Mouse (Mus musculus) heart, adult 9 months (tissue): Measurements from ENCODE around the gene 5830411N06Rik.

Experiments
- DNase-seq, 2 experiments: peaks; one replicate each; pipeline ENCODE4 v3.0.0; 2022; ENCODE audit warnings: low spot score in 2 of 2

The 5830411N06Rik gene

DNA sequence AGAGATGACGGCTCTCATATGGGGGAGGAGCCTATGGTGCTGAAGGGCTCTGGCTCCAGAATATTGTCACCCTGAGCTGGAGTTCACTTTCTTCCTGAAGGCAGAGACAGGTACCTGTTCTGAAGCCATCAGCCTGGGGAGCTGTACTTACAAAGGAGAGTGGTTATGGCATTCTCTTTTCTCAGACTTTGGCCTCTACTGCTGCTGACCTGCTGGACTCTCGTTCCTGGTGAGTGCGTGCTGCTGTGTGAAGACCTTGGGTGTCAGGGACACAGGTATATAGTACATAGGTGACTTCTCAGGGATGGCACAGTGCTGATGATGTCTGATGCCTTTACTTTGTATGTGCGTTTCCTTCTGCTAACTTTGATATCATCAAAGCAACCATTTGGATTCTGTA lies at the start of gene 5830411N06Rik:
TSS of gene 5830411N06Rik (plus strand) at position 69 of the 400 bp plus-strand sequence.
- no peak for DNase-seq

DNA sequence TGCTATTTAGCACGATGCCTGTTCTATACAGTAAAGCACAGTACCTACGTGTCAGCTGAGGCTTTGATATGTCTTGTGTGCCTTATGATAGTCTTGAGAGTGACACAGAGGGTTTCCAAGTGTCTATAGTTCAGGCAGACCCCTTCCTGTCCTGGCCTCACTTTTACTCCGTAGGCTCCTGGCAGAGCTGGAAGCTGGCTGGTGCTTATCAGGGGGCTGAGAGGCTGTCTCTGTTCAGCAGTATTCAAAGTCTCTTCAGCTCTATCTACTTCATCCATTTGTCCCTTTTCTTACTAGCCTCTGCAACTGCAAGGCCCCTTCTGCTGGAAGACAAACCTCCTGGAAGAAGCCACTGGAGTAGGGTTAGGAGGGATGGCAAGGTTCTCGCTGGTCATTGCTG lies 46.0 kb upstream of the 5830411N06Rik start:
- no peak for DNase-seq

DNA sequence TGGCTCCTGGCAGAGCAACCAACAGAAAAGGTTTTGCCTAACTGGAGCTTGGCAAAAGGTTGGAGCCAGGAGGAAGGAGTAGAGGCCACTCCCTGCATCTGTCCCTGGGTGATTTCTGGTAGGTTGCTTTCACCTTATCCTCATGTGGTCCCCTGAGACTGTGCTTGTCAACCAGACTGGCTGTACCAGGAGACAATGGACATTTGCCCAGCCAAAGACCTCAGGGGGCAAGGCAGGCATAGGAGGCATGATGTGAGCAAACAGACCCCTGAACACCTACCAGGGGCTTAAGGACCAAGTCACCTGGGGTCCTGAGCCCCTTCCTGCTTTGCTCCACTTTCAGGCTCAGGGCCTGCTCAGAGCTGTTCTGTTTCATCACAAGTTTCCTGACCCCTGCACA lies 41.2 kb upstream of the 5830411N06Rik start, which contains the start of gene Olfr524:
TSS of gene Olfr524 (minus strand) at position 101 of the 400 bp plus-strand sequence.
- DNase-seq, result no peak

DNA sequence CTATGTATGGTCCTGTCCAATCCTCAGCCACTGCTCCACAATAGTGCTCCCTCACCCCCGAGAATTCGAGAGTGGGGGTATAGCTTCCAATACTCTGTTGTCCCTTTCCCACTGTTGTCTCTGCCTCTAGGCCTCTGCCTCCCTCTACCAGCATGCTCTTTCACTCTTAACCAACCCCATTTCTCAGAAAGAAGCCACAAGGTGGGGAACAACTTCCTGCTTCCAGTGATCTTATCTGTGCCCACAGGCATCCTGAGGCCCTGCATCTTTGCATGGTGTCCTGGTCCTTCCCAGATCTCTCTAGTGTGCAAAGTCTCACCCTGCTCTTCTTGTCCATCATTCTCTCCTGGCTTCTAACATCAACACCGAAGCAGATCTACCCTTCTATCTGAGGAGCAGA lies 40.2 kb upstream of the 5830411N06Rik start:
- no peak for DNase-seq

DNA sequence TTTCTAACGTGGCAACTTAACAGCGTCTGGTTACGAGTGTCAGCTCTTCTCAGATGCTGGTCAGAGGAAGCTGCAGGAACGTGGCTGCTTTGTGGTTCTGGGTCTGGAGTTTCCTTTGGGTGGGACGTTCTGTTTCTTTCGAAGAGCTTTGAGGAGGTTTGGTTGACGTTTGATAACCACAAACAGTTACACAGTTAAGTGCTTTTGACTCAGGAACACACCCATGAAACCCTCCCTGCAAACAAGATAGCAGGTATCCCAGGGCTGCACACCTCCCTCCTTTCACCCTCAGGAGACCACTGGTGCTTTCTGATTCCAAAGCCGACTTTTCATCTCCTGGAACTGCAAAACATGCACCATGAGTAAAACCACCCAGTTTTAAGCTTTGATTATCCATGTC lies 38.9 kb upstream of the 5830411N06Rik start:
- DNase-seq, result no peak

DNA sequence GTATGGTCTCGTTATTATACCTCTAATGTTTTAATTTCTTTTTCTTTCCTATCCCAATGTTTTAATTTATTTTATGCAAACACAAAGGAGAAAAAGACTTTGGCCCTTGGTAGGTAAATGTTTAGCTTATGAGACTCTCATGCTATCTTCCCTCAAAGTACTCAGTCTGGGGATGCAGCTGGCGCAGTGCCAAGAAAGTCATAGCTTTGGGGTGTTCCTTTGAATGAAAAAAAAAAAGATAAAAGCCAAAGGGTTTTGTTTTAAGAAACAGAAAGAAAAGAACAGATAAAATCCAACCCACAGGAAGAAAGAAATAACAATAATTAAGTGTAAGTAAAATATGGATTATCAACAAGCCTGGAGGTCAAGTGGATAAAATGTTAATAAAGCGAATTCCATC lies 38.4 kb upstream of the 5830411N06Rik start:
- DNase-seq, result no peak

DNA sequence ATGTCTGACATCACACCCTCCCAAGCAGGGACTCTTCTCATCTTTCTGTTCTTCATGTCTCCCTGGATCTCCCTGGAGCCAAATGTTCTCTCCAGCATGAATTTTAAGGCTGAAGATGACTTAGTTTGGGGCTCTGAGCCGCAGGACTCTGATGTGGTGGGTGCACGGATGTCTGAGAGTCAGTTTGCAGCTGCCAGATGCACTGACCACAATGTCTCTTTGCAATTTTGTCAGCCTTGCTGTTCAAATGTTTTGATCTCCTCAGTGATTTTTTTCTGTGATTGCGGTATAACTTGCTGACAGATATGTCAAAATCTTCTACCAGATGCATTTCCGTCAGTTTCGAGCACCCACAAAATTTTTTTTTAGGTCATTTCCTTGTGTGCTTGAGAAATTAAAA lies 33.2 kb upstream of the 5830411N06Rik start:
- DNase-seq, result no peak

DNA sequence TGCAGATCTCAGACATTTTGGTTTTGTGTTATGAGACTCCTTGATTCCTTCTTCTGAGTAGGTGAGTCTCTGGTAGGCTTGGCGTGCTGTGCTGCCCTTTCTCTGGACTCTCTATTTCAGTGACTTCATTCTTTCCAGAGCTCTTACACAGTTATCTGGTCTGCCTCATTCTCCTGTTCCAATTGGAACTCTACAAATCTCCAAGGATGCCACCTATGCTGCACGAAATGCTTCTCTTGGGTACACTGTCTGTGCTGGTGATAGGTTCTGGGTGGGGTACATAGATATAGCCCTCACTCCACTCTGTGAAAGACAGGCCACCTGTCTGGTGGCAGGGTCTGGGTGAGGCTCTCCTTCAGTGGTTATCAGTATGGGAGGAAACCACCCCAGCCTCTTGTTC lies 29.1 kb upstream of the 5830411N06Rik start, which contains the start of gene Cd163l1:
TSS of gene Cd163l1 (plus strand) at position 301 of the 400 bp plus-strand sequence.
- DNase-seq, result no peak

DNA sequence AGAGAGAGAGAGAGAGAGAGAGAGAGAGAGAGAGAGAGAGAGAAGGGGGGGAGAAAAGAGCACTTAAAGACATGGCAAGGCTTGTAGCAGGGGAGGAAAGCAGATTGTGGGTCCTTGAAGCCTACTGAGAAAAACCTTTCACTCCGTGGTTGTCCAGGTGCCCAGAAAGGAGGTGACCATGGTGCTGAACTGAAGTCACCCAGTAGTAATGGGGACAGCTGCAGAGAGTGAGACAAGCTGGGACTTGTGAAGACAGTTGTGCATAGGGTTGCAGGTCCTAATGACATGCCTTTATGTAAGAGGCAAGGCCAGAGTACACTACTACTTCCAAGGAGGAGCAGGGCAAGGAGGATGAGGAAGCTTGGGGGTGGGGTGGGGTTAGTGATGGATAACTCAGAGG lies 27.8 kb upstream of the 5830411N06Rik start:
- no peak for DNase-seq

DNA sequence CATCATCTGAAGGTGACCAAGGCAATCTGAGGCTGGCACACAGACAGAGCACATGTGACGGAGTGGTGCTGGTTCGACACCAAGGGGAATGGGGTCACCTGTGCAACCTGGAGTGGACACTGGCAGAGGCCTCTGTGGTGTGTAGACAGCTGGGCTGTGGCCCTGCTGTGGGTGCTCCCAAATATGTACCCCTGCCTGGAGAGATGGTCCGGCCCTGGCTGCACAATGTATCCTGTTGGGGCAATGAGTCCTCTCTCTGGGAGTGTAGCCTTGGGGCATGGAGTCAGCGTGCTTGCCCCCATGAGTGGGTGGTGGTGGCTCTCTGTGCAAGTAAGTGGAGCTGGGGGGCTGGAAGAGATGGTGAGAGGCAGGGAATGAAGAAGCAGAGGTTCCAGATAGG lies 26.7 kb upstream of the 5830411N06Rik start:
- DNase-seq, result no peak

DNA sequence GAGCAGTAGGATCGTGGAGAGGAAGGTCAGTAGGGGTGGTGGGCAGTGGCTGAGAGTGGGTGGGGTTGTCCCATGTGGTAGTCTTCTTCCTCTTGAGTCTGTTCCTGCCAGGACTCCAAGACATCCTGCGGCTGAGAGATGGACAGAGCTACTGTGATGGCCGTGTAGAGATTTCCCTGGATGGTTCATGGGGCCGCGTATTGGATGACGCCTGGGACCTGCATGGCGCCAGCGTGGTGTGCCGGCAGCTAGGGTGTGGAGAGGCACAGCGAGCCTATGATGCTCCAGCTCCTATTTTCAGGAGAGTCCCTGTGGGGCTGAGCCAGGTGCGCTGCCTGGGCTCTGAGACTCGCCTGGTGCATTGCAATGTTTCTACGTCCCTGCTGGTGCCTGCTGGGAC lies 22.9 kb upstream of the 5830411N06Rik start:
- no peak for DNase-seq

DNA sequence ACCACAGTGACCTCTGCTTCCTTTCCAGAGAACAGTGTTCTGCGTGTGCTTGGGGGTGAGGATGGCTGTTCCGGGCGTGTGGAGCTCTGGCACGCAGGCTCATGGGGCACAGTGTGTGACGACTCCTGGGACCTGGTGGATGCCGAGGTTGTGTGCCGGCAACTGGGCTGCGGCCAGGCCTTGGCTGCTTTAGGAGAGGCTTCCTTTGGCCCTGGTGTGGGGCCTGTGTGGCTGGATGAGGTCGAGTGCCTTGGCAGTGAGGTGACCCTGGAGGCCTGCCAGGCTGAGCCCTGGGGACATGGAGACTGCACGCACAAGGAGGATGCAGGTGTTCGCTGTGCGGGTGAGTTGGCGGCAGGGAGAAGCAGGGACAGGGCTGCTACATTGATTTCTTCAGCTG lies 18.6 kb upstream of the 5830411N06Rik start:
- DNase-seq, result no peak

DNA sequence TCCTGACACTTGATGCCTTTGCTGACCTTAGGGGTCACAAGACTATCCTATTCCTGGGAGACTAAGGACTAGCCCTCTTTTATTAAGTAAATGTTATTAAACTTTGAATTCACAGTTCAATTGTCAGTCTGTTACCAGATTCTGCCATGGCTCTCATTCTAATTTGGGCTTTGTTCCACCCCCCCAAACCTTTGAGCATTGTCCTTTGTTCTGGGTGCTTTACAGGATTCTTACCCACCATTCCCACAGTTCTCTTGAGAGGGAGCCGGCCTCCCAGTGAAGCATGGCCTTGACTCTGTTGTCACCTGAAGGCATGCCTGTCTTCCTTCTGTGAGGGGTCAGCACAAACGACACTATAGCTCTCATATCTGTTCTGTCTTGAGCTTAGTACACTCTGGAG lies 16.1 kb upstream of the 5830411N06Rik start:
- DNase-seq, result no peak

DNA sequence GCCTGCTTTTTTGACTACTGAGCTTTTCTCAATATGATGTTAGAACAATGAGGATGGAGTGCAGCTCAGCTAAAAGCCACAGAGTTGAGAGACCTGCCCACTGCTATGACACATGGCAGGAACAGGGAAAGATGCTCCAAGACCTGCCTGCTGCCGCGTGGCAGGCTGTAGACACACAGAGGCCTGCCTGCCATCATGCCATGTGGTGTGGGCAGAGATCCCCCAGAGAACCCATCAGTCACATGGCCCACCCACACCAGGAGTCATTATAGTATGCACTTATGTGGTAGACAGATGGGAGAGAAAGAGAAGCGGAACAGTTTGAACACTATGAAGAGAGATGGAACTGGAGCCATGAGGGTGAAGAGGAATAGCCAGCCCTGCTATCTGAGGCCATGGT lies 13.4 kb upstream of the 5830411N06Rik start:
- DNase-seq, result no peak

DNA sequence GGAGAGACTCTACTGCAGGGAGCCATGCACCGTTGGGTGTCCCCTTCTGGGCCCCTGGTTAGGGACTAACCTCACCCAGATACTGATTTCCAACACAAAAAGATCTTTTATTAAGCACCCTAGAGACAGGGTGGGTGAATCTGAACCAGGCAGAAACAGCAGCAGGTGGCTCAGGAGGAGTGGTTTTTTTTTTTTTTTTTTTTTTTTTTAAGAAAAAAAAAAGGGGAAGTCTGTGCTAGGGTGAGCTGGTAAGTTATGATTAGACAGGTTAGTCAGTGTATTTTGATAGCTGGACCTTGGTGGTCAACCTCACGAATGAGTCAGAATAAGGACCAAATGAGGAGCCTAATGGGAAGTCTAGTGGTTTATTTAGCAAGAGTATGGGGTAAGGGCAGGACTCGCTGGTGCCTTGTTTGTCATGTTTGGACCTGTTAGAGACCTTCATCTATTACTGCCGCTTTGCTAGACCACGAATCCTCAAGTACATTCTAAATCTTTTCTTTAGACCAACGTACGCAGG lies 6.8 kb downstream of the 5830411N06Rik start:
- no peak for DNase-seq

DNA sequence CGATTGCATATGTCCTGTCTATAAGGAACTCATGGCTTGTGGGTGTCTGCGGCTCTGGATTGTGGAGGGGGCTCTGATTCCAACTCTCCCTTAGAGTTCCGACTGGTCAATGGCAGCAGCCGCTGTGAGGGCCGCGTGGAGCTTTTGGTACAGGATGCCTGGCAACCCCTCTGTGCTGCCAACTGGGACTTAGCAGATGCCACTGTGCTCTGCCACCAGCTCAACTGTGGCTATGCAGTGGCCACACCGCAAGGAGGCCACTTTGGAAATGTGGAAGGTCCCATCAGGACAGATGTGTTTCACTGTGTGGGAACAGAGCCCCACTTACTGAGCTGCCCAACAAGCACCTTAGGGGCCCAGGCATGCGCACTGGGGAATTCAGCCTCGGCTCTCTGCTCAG lies 48.7 kb downstream of the 5830411N06Rik start:
- no peak for DNase-seq

DNA sequence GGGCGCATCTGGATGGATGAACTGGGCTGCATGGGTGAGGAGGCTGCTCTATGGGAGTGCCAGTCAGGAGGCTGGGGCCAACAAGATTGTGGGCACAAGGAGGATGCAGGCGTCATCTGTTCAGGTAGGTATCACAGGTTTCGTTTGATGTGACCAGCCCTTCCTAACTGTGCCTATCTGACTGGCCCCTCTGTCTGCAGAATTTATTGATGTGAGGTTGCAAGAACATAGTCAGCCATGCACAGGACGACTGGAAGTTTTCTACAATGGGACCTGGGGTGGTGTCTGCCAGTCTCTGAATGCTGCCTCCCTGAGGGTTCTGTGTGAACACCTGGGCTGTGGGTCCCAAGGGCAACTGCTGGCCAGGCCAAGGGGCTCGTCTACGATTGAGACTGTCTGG lies 49.8 kb downstream of the 5830411N06Rik start:
- DNase-seq, result no peak

DNA sequence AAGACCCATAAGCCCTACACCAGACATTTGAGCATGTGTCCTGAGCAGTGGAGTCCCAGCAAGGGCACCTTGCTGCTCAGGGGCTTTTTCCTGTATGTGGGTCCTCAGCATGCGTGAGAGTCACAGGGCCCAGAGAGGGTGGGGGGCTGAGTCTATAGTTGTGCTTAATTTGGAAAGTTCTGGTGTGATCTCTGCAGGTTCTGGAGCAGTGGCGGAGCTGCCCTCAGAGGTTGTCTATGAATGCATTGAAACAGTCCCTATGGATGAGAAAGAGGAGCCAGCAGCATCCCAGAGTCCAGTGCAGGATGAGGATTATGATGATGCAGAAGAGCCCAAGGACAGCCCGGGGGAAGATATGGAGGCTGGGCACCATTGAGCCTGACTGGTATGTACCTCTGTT lies 52.3 kb downstream of the 5830411N06Rik start:
- no peak for DNase-seq

DNA sequence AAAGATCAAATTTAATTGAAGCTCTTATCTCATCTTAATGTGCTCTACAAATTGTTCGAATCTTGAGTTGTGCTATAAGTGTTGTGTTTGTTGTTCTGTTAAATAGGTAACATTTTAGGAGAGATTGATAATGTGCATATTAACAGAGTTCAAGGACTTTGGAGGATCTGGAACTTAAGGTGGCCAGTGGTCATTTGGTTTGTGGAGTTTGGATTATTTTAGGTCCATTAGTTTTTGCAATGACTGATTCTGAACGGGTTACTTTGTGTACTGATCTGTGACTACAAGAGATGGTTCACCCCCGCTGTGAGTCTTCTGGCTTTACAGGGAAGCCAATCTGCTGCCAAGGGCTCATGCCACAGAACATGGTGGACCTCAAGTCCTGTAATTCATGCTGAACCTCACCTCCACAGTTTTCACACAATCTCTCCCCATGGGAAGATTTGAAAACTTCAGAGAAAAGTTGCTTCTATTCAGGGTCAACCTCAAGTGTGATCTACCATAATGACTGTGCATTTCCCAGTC lies 72.8 kb downstream of the 5830411N06Rik start:
- DNase-seq, result no peak

DNA sequence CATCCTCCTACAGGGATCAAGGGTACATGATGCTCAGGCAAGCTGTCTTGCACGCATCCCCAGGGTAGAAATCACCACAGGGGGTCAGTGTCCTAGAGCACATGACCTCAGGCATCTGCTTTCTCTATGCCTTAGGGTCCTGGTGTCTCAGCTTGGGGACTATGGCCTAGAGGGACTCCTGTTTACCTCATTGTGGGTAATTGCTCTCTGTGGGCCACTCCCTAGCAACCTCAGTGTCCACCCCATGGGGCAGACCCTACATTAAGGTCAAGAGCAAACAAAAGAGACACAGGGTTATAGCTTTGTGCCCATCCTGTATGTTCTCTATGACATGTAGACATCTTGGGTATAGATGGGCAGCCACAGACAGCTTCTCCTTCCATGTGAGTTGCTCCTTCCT lies 73.5 kb downstream of the 5830411N06Rik start, which contains the start of gene Olfr525:
TSS of gene Olfr525 (plus strand) at position 301 of the 400 bp plus-strand sequence.
- DNase-seq, result no peak

DNA sequence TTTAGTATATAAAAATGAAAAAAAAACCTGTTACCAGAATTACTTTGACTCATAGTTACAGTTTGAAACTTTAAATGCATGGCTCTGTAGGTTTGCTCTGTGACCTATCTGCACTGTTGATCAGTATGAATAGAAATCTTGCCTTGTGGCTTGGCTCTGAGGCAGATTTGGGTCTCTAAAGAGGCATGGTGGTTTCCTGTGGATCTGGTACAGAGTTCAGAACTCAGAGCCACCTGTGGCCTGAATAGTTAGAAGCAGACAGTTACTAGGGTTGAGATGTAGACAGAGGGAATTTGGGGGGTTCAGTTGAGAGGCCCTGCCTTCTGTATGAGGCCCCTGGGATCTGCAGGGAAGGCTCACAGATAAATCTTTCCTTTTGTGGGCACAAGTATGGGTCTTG lies 74.1 kb downstream of the 5830411N06Rik start:
- DNase-seq, result no peak

DNA sequence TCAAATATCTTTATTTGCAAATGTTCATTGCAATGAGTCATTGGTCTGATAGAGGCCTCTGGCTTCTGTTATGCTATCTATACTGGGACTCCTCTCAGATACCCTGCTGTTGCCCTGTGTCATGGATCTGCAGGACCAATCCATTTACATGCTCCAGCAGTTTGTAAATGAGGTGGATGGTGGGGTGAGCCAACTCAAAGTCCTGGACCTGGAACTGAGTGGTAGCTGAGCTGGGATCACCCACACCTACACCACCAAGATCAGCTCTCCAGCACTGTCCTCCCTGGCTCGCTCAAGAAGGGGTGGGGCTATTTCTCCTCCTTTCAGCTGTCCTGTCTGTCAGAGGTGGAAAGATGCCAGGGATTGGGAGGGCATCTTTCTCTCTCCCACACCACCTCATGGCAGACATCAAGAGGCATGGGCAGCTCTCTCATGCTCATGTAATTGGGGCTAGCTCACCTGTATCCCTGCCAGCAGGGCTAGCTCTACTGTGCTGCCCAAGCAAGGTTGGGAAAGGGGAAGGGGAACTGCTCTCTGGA lies 82.8 kb downstream of the 5830411N06Rik start:
- DNase-seq, result no peak

DNA sequence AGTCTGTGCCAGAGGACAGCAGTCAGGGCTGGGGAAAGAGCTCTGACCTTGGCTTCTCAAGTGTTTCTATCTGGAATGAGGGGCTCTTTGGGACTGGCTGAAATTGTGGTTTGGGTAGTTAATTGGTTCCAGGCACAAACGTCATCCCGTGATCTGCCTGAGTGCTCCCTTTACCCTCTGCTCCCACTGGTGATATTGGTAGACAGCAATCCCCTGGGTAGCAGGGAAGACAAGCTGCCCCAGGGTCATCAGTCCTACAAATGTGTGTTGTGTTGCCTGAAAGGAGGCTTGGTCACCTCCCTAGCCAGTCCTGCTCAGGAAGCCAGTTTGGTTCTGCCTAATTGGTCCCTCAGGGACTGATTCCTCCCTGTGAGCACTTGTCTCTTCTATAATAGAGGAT lies 86.6 kb downstream of the 5830411N06Rik start, which contains the start of gene Olfr527:
TSS of gene Olfr527 (plus strand) at position 301 of the 400 bp plus-strand sequence.
- no peak for DNase-seq
